Mouse (Mus musculus) thymus, postnatal 25 days (tissue): ENCODE measurements around the gene Ubac2.
"Not testable (repeated sequence)": the region's sequence is repeated elsewhere in the genome, so short reads cannot be mapped to it uniquely, and the experiment has no call there.

Source experiments
- DNase-seq: peaks from one replicate; pipeline ENCODE4 v3.0.0; 2022

Gene Ubac2

DNA sequence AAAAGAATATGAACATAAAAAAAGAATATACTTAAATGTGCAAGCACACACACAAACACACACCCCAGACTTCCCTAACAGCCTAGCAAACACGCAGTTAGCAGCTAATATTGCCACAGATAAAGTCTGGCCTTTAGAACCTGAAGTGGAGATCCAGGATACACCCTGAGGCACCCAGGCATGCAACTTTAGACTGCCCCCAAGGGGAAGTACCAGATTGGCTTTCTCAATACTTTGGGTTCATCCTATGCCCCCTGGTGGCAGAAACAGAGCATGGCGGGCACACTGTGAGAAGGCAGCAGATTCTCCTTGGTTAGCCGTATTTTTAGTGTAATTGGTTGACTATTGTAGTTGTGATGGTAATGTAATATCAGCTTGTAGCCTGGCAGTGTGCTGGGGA lies 182.2 kb downstream of the Ubac2 start:
- peak; percentile 89 for DNase-seq

DNA sequence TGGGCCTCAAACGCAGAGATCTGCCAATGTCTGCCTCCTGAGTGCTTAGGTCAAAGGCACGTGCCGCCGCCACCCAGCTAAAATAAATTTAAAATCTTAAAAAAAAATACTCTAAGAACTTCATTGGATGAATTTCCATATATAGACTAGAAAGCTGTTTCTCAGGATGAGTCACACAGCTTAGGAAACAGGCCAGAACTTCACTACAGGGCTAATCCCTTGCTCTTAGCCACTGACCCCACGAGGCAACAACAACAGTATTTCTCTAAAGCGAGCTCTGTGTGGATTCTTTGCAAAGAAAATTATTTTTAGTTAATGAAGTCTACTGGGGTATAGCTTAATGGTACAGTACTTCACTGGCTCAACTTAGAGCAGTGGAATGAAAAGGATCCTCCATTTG lies 183.0 kb downstream of the Ubac2 start:
- no peak for DNase-seq

DNA sequence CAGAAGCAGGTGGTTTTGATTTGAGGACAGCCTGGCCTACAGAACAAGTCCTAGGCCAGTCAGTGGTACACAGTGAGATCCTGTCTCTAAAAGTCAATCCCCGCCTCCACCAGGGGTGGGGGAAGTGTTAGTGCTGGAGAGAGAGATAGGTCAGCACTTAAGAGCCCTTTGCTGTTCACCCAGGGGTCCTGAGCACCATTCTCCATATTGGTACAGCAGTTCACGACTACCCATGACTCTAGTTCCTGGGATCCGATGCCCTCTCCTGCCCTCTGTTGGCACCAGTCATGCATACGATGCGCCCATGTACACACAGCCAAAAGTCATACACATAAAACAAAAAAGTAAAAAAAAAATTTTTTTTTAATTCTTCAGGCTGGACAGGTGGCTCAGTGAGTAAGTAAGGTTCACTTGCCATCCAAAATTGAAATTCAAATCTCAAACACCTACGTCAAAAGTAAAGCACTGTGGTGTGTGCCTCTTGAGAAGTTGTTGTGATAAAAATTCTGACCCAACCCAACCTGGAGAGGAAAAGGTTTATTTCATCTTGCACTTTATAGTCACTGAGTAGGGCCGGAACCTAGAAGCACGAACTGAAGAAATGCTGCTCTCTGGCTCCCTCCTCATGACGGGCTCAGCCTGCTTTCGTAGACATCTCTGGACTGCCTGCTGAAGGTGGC lies 184.1 kb downstream of the Ubac2 start:
- DNase-seq: no peak

DNA sequence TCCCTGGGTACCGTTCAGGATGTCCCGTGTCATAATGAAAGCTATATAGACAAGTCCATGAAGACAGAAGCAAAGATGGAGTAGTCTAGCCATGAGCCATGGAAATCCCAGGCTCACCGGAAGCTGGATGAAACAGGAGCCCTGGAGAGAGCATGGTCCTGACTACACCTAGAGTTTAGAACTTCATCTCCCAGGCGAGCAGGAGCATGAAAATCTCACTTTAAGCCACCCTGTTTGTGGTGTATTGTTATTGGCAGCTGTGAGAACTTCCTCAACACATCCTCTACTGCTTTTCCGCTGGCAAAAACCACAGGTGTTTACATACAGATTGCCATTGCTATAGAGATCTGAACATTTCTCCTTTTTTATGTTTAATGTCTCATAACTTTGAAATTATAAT lies 185.2 kb downstream of the Ubac2 start:
- no peak for DNase-seq

DNA sequence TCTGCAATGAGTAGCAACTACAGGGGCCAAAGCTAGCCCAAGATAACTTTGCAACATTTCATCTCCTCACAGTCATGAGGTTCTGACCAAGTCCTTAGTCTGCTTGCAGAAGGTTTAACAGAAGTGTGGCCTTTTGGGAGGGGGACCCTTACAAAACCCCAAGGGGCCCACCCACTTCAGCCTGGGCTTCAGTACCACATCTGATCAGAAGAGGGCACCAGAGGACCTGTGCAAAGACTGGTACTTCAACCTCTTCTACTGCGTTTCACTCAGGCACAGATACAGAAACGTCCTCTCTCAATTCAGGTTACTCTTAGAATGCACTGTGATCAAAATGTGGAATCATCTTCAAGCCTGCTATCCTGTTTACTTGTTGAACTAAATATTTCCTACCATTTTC lies 186.1 kb downstream of the Ubac2 start:
- peak; percentile 86 for DNase-seq

DNA sequence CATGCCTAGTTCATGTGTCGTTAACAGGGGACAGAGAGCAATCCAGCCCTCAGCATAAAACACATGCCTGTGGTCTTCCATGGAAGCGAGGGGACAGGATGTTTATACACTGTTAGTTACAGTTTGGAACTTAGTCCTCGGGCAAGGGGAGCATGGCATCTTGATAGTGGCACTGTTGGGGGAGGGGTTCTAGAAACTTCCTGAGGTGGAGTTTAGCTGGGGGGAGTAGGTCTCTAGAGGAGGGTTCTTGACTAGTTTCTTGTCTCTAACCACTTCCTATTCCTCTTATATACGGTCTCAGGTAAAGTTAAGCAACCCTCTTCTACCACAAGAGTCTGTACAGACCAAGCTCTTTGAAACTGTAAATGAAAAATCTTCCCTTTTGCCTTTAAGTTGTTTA lies 187.8 kb downstream of the Ubac2 start:
- peak; percentile 67 for DNase-seq

DNA sequence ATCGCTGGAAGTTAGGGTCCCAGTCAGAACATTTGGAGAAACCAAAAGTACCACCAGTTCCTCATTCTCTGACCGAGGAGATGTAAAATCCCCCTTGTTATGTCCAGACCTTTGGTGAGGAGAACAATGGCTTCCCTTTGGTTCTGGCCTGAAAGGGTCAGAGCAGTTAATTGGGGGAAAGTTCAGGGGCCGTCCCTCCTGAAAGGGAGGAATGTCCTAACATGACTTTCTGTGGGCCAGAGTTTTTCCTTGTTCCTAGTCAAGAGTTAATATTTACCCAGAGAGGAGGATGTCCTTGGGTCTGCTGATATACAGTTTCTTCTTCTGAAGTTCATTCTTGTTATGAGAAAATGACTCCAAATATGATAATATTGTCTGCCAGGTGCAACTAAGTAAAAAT lies 189.6 kb downstream of the Ubac2 start:
- DNase-seq: not testable (repeated sequence)

DNA sequence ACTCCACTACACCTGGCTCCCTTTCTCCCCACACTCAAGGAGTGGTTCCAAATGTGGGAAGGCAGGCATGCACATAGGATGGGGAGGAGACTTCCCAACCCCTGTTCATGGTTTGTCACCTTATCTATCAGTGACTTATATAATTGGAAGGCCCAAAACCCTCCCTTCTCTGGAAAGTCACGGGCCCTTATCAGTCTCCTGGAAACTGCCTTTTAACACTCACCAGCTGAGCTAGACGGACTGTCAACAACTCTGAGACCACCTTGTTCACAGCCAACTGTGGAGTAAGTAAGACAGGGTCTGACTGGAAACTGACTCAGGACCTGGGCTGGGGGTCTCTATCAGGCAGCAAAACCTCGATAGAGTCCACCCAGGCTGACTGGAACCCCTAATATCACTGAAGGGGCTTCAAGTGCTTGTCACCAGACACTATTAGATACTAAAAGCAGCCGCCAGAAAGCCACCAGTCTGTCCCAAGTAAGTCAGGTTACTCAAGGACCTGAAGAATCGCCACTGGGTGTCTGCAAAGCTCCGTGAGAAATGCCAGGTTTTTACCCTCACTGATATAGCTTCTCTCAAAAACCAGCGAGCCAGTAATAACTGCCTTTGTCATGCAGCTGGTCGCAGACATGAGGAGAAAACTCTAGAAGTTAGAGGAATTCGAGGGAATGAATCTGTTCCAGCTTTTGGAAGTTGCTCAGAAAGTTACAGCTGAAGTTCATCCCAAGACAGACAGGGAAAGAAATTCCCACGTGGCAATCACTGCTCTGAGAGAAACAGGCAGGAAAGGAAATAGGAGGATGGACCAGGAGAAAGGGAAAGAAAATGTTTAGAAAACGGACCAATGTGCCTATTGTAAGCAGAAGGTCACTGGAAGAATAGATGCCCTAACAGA lies 190.6 kb downstream of the Ubac2 start:
- no peak for DNase-seq

DNA sequence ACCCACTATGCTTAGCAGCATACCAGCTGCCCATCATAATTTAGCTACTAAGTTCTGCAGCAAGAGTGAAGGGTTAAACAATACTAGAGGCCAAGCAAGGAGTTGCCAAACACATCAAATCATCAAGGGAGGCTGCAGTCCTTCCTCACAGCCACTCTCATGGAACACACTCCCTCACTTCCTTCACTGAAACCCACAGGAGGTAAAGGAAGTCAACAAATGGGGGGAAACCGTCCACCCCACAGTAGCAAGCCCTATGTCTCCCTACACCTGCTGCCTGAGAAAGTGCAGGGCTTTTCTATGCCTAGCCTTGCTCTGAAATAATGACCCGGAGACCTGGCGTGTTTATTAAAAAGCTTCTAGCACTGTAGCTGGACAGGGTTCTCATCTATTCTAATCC lies 191.5 kb downstream of the Ubac2 start:
- no peak for DNase-seq
